Mouse (Mus musculus) myocyte (in vitro differentiated cells): Measurements from ENCODE around the gene Abhd8.

Experiments
- CEBPB ChIP-seq: IDR thresholded peaks from 2 replicates; pipeline ENCODE4 v1.6.1; 2011; ENCODE audit warnings: mild to moderate bottlenecking, moderate library complexity; ENCODE audit not compliant: poor library complexity, insufficient read depth, severe bottlenecking
- E2F4 ChIP-seq: IDR thresholded peaks from one replicate; pipeline ENCODE4 v1.6.1; 2011; ENCODE audit warnings: mild to moderate bottlenecking, control low read depth, moderate library complexity; ENCODE audit not compliant: insufficient read depth
- MAX ChIP-seq: IDR thresholded peaks from one replicate; pipeline ENCODE4 v1.6.1; 2011; ENCODE audit warnings: low read depth, mild to moderate bottlenecking, control low read depth
- MYOD1 ChIP-seq, 3 experiments: IDR thresholded peaks; one replicate each; pipeline ENCODE4 v1.6.1; 2011; ENCODE audit warnings: control low read depth in 2 of 3, low read depth in 2 of 3, mild to moderate bottlenecking in 2 of 3, moderate library complexity in 1 of 3; ENCODE audit not compliant: insufficient read length in 2 of 3, control insufficient read depth in 1 of 3
- POLR2A ChIP-seq: IDR thresholded peaks from one replicate; pipeline ENCODE4 v1.6.1; 2011; ENCODE audit warnings: low read depth, mild to moderate bottlenecking, control low read depth, moderate library complexity; ENCODE audit not compliant: insufficient read length
- POLR2AphosphoS2 ChIP-seq: IDR thresholded peaks from one replicate; pipeline ENCODE4 v1.6.1; 2011; ENCODE audit warnings: low read depth, control low read depth; ENCODE audit not compliant: insufficient read length
- REST ChIP-seq: IDR thresholded peaks from one replicate; pipeline ENCODE4 v1.6.1; 2011; ENCODE audit warnings: mild to moderate bottlenecking, control low read depth, moderate library complexity; ENCODE audit not compliant: insufficient read depth, insufficient read length
- TCF12 ChIP-seq: IDR thresholded peaks from one replicate; pipeline ENCODE4 v1.6.1; 2011; ENCODE audit warnings: mild to moderate bottlenecking, control low read depth; ENCODE audit not compliant: poor library complexity, insufficient read depth, severe bottlenecking
- TCF3 ChIP-seq: IDR thresholded peaks from one replicate; pipeline ENCODE4 v1.6.1; 2011; ENCODE audit warnings: low read depth, control low read depth; ENCODE audit not compliant: insufficient read length
- USF1 ChIP-seq: IDR thresholded peaks from one replicate; pipeline ENCODE4 v1.6.1; 2011; ENCODE audit warnings: low read depth, mild to moderate bottlenecking, control low read depth, moderate library complexity

- TF ChIP-seq MAX (no peak), POLR2AphosphoS2 (peak; percentile 35), POLR2A (peak; percentile 52), TCF12 (no peak), TCF3 (no peak), REST (no peak), E2F4 (no peak), MYOD1 (IDR thresholded peaks at IDR 0.05; ENCODE audit: control insufficient read depth in 1 of 3, insufficient read length in 2 of 3, low read depth in 2 of 3) (no peak), USF1 (no peak), CEBPB (no peak)
Measured at GRCm38 (mm10) chr8:71487691-71488445, 24.4 kb upstream of the Abhd8 start, which contains the start of gene Gtpbp3.
